Mouse (Mus musculus): ENCODE data around the gene Foxb1. TPM values are rescaled to one million over a fixed set of nuclear protein-coding genes. Genes with fewer than 3 reads are reported as not detected.

Foxb1 gene
- polyA plus RNA-seq (2017; shearing (Covaris generic)): not detected

GRCm38 (mm10) chr9:69760371-69761301 is at the start of gene Foxb1:
Gene Foxb1, minus strand, starts transcription at chr9:69760940.
- no peak for ATAC-seq

DNA sequence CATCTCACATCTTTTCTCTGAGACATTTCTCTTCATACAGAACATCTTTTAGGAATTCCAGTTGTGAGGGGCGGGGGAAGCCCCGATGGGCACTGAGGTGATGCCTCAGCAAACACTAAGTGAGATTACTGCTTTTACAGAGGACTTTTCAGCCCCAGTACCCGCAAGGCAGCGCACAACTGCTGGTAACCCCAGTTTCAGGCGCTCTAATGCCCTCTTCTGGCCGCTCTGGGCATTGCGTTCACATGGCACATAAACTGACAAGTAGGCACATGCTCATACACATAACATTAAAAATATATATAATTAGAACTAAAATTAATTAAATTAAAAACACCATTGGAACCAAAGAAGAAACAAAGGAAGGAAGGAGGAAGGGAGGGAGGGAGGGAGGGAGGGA is 29.8 kb upstream of the Foxb1 start:
- no peak for ATAC-seq

GRCm38 (mm10) chr9:69779996-69780395 is 19.3 kb upstream of the Foxb1 start:
- no peak for ATAC-seq

- no peak for ATAC-seq
Measured at GRCm38 (mm10) chr9:69769949-69770585, 9.3 kb upstream of the Foxb1 start.

DNA sequence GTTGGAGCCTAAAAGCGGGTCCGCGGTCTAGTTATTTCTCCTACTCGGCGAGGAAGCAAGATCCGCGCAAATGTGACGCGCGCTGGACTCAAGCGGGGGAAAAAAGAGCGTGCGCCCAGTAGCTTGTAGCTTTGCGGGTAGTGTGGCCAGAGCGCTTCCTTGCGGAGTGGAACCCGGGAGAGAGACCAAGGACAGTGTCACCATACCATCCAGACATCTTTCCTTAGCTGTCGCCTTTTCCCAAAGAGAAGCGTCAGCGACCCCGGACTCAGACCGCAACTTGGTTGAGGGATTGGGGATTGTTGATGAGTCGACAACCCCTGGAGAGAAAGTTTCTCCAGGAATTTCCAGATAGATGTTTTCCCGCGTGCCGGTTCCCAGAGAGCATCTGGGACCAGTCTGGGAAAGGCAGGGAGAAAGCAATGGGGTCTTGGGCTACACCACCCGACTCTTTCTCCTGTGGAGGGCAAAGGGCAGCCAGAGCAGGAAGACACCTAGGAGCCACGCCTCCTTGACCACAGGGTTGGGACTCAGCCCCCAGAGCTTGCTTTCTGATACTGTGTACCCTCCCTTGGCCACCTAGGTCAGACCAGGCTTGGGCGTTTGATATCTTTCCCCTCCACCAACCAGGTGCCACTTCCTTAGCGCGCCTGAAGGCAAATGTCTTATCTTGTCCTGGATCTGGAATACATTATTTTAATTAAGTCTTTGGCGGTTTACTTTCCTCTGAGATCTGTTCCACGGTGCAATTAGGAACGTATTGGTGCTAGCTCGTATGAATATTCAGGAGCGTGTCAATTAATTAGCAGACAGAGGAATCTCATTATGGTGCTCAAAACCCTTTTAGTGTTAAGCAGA is 8.6 kb upstream of the Foxb1 start:
- no peak for ATAC-seq

DNA sequence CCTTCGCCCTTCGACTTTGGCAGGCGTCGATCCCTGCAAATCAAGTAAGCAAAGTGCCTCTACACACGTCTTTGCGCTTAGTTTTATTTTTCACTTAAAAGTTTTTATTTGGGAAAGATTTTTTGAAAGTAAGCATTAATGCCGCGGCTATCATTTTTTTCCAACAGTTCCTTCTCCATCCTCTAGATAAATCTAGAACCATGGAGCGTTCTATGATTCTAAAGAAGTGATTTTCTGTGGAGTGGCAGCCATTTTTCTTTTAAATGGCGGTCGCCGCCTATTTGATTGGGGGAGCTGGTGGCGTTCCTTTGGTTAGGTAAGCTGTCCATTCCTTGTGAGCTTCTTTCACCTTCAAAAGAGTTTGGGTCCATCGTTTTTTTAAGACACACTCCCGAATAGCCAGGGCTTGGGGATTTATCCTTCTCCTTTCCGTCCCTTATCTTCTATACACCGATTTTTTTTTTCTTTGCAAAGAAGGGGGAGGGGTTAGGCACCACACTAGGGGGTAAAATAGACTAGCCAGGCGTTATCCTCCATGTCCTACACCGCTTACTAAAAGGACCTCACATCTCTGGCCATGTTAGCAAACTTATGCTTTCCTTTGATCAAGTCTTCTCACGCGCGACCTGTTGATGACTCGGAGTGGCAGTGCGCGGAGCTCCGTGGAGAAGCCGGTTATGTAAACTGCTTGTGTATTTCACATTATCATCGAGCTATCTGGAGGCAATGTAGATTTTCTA is 7.6 kb upstream of the Foxb1 start:
- no peak for ATAC-seq

GRCm38 (mm10) chr9:69767421-69767820 is 6.7 kb upstream of the Foxb1 start:
- no peak for ATAC-seq

DNA sequence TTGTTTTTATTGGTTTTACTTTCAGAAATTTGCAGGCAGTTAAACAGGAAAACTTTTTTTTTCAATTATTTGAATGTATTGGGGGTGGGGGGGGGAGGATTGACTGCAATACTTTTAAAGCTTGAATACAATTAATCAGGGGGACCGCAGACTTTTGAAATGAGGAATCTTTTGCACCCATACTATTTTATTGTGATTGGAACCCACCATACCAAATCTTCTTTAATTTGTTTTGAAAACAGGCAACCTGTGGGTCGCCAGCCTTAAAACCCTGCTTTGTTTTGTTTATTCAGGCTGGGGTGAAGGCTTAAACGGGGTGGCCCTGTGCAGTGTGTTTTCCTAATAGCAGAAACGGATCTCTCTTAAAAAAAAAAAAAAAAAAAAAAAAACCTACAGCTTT is 6.2 kb upstream of the Foxb1 start:
- no peak for ATAC-seq

- no peak for ATAC-seq
Measured at GRCm38 (mm10) chr9:69766301-69766700, 5.6 kb upstream of the Foxb1 start.

- ATAC-seq: no peak
Measured at GRCm38 (mm10) chr9:69765483-69766050, 4.8 kb upstream of the Foxb1 start.

- ATAC-seq: no peak
Measured at GRCm38 (mm10) chr9:69764586-69765482, 4.1 kb upstream of the Foxb1 start.

- no peak for ATAC-seq
Measured at GRCm38 (mm10) chr9:69763681-69764585, 3.2 kb upstream of the Foxb1 start.

DNA sequence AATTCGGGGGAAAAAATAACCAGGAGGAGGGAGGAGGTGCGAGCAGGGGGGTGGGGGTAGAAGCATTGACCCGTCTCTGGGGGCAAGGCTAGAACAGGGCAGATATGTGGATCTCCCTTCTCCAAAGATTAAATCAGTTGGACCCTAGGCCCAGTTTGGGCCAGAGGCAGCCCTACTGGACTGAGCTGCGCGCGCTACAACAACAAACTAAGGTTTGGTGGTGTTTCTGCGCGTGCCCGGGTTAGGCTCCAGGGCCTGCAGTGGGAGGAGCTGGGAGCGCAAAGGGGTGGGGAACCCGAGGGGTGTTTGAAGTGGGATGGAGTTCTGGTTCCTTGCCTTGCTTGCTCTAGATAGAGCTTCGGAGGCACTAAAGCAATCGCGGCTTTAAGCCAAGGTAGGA is 2.0 kb upstream of the Foxb1 start:
- no peak for ATAC-seq

- ATAC-seq: no peak
Measured at GRCm38 (mm10) chr9:69762221-69762620, 1.5 kb upstream of the Foxb1 start.

GRCm38 (mm10) chr9:69761569-69761968 is 829 bp upstream of the Foxb1 start:
- ATAC-seq: no peak

DNA sequence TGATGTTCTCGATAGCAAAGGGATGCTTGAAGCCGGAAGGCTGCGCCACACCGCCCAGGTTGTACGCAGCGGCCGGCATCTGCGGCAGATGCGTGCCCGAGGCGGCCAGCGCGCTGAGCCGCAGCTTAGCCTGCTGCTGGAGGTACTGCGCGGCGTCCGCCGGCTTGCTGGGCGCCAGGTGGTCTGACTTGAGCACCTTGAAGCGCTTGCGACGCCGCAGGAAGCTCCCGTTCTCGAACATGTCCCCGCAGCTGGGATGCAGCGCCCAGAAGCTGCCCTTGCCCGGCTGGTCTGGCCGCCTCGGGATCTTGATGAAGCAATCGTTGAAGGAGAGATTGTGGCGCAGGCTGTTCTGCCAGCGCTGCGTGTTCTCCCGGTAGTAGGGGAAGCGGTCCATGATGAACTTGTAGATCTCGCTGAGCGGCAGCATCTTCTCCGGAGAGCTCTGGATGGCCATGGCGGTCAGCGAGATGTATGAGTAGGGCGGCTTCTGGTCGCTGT is 969 bp downstream of the Foxb1 start:
- ATAC-seq: no peak

DNA sequence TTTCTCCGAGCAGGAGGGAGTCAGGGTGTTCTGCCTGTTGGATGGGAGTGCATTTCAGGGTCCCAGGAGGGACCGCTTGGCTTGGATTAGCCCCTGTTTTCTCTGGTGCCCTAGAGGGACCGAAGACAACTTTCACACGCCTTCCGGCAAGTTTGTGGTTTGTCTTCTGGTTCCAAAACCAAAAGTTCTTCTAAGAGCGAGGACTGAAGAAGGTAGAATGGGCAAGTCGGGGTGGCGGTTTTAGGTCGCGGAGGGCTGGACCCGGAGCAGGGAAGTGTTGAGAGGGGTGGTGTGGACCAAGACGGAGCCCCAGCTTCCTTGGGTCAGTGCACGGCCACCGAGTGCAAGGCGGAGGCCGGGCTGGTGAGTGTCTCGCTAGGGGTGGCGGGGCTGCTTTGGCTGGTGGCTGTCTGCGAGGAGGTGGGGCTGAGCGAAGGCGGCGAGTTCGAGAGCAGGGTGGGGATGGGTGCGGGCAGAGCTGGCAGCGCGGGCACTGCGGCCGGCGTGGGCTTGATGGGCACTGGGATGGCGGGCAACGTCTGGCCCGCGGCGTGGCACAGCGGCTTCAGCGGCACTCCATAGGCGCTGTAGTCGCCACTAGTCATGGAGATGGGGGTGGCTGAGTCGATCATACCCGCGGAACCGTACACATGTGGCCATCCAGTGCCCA is 1.7 kb downstream of the Foxb1 start:
- no peak for ATAC-seq

GRCm38 (mm10) chr9:69758506-69758905 is 2.2 kb downstream of the Foxb1 start:
- ATAC-seq: no peak

DNA sequence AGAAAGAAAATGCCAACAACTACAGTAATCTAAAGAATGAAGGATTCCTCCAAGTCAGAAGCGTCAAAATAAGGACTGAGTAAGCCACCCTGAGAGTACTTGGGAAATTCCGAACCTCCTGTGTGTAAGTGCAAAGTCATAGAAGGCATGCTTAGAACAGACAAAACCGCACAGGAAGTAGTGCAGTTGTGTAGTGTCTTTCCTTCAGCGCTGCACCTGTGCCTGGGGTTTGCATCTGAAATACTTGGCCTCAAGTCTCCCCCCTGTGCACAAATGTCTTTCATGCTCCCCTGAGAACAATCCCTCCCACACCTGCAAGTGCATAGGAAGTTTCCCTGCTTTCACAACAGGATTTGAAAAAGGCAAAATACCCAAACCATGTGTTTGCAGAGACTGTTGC is 3.5 kb downstream of the Foxb1 start:
- ATAC-seq: no peak
